In genomic region chr10:45260477-45260876, GRCm38 (mm10) we compare ENCODE assay signal across 21 mouse cellular contexts.
"Had no signal": no experiment of that assay in that cellular context is flagged by ENCODE, and none has a peak within 500 bp of the region (broad histone marks: within the 10 kb centered on the region; RNA-seq: fewer than 3 reads in every experiment).

No protein-coding gene starts in this region.

- H3K4me3 ChIP-seq: limb, embryonic 12.5 days; limb, embryonic 15.5 days; midbrain, embryonic 12.5 days; midbrain, embryonic 15.5 days; neural tube, embryonic 12.5 days; neural tube, embryonic 15.5 days had no signal

- H3K36me3 ChIP-seq: limb, embryonic 12.5 days; limb, embryonic 15.5 days; midbrain, embryonic 12.5 days; midbrain, embryonic 15.5 days; neural tube, embryonic 12.5 days; neural tube, embryonic 15.5 days had no signal

- H3K9me3 ChIP-seq: limb, embryonic 15.5 days; neural tube, embryonic 15.5 days had no signal

- H3K4me2 ChIP-seq: limb, embryonic 12.5 days; limb, embryonic 15.5 days; liver, embryonic 11.5 days; lung, embryonic 14.5 days; midbrain, embryonic 12.5 days; midbrain, embryonic 15.5 days; neural tube, embryonic 12.5 days; neural tube, embryonic 15.5 days had no signal

- DNase-seq: kidney, adult 18-20 months; kidney, adult 9 months; kidney, postnatal 14 days; kidney, postnatal 4 days; left cerebral cortex, postnatal 4 days; liver, postnatal 0 days; lung, embryonic 14.5 days; right cerebral cortex, adult 18-20 months; right cerebral cortex, postnatal 14 days had no signal

- H3K9ac ChIP-seq: limb, embryonic 12.5 days; limb, embryonic 15.5 days; liver, embryonic 14.5 days; liver, postnatal 0 days; lung, embryonic 14.5 days; midbrain, embryonic 12.5 days; midbrain, embryonic 15.5 days; neural tube, embryonic 12.5 days; neural tube, embryonic 15.5 days had no signal

- H3K27me3 ChIP-seq: limb, embryonic 12.5 days; limb, embryonic 15.5 days; midbrain, embryonic 12.5 days; midbrain, embryonic 15.5 days; neural tube, embryonic 12.5 days; neural tube, embryonic 15.5 days had no signal

- H3K27ac ChIP-seq: limb, embryonic 12.5 days; limb, embryonic 15.5 days; liver, embryonic 14.5 days; macrophage; midbrain, embryonic 12.5 days; midbrain, embryonic 15.5 days; neural tube, embryonic 12.5 days; neural tube, embryonic 15.5 days; stomach, postnatal 0 days had no signal

- ATAC-seq: intestine, embryonic 16.5 days; liver, postnatal 0 days; lung, postnatal 0 days; midbrain, embryonic 15.5 days had no signal

- H3K4me1 ChIP-seq: limb, embryonic 12.5 days; limb, embryonic 15.5 days; midbrain, embryonic 12.5 days; midbrain, embryonic 15.5 days; neural tube, embryonic 12.5 days; neural tube, embryonic 15.5 days had no signal
